Mouse (Mus musculus): Measurements from ENCODE around the gene Taf6. TPM values are rescaled to one million over a fixed set of nuclear protein-coding genes. Genes with fewer than 3 reads are reported as not detected.
"Not testable (repeated sequence)": the region's sequence is repeated elsewhere in the genome, so short reads cannot be mapped to it uniquely, and the experiment has no call there.

The Taf6 gene
- 62.5 and 70.0 TPM in 2 replicates for polyA plus RNA-seq (2015; fragmentation: Nextera tagmentation; extraction: Ambion mirVana)

- no peaks in the 10 kb centered on the region for H3K9me3 ChIP-seq (replicated peaks)
- H3K27me3 ChIP-seq (replicated peaks): no peaks in the 10 kb centered on the region
- H3K4me3 ChIP-seq (replicated peaks): peak within 1 kb of the TSS; percentile 82
- peaks cover 32% of the 10 kb centered on the region for H3K36me3 ChIP-seq
- peaks cover 21% of the 10 kb centered on the region for H3K4me1 ChIP-seq
- peak within 1 kb of the TSS; percentile 86 for H3K27ac ChIP-seq (replicated peaks)
- peak within 1 kb of the TSS; percentile 86 for H3K4me2 ChIP-seq
- under 1% methylated on average over 31 of the region's 31 CpGs for WGBS
- H3K9ac ChIP-seq (replicated peaks): peak within 1 kb of the TSS; percentile 81
- peak; percentile 84 for ATAC-seq (ENCODE audit: low FRiP score)
These were observed at the start of gene Taf6, which contains the start of gene Cnpy4 for GRCm38 (mm10) chr5:138186950-138187638. TSS of gene Taf6 (minus strand) at chr5:138187451. TSS of gene Cnpy4 (plus strand) at chr5:138187485.

GRCm38 (mm10) chr5:138234224-138234623 lies 47.0 kb upstream of the Taf6 start:
- no peaks in the 10 kb centered on the region for H3K36me3 ChIP-seq
- no peaks in the 10 kb centered on the region for H3K9me3 ChIP-seq (replicated peaks)
- H3K4me2 ChIP-seq: no peak overlapping the region
- H3K4me3 ChIP-seq (replicated peaks): no peak overlapping the region
- no peaks in the 10 kb centered on the region for H3K4me1 ChIP-seq
- no peak overlapping the region for H3K27ac ChIP-seq (replicated peaks)
- ATAC-seq (ENCODE audit: low FRiP score): no peak
- no peak overlapping the region for H3K9ac ChIP-seq (replicated peaks)
- no peaks in the 10 kb centered on the region for H3K27me3 ChIP-seq (replicated peaks)

- ATAC-seq (ENCODE audit: low FRiP score): no peak
These were observed 46.5 kb upstream of the Taf6 start for GRCm38 (mm10) chr5:138233778-138234177.

DNA sequence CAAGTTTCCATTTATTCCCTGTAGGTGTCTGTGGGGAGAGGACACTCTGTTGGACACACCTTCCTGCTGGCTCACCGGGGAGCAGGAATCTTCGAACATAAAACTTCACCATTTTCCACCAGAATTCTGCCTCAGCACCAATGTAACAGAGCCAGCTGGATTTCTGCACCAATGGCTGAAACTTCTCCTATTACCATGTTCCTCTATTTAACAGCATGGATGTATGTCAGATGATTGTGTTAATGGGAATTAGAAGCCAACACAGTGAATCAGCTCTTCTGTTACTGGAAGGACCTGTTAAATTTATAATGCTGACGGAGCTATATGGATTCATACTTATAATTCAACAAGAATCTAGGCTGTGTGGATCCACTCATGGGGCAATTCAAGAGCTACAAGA lies 42.3 kb upstream of the Taf6 start:
- Histone ChIP-seq H3K4me2 (no peak overlapping the region), H3K9me3 (replicated peaks) (no peaks in the 10 kb centered on the region), H3K4me1 (no peaks in the 10 kb centered on the region), H3K27me3 (replicated peaks) (no peaks in the 10 kb centered on the region), H3K4me3 (replicated peaks) (no peak overlapping the region), H3K9ac (replicated peaks) (no peak overlapping the region), H3K36me3 (no peaks in the 10 kb centered on the region), H3K27ac (replicated peaks) (no peak overlapping the region)
- ATAC-seq (ENCODE audit: low FRiP score): no peak
- WGBS: 94% methylated on average over 3 of the region's 3 CpGs

More at GRCm38 (mm10) chr5:138233778-138234177, 46.5 kb upstream of the Taf6 start:
- no peak overlapping the region for H3K9ac ChIP-seq (replicated peaks)
- H3K27ac ChIP-seq (replicated peaks): no peak overlapping the region
- no peaks in the 10 kb centered on the region for H3K36me3 ChIP-seq
- H3K9me3 ChIP-seq (replicated peaks): no peaks in the 10 kb centered on the region
- no peak overlapping the region for H3K4me2 ChIP-seq
- 89% methylated on average over 2 of the region's 2 CpGs for WGBS
- no peak overlapping the region for H3K4me3 ChIP-seq (replicated peaks)
- no peaks in the 10 kb centered on the region for H3K27me3 ChIP-seq (replicated peaks)
- H3K4me1 ChIP-seq: no peaks in the 10 kb centered on the region

DNA sequence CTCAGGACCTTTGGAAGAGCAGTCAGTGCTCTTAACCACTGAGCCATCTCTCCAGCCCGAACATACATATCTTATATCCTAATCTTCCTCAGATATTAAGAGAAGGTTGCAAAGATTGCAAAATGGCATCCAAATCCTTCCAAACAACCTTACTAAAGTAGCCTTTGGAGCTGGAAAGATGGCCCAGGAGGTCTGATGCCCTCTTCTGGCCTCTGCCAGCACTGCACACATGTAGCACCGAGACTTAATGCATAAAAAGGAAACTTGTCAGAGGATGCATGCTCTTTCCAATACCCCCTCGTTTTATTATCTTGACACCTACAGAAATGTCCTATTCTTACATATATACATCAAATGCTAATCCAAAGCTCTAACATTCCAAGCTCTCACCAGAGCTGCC lies 40.8 kb upstream of the Taf6 start:
- Histone ChIP-seq H3K4me1 (no peaks in the 10 kb centered on the region), H3K4me3 (replicated peaks) (no peak overlapping the region), H3K36me3 (no peaks in the 10 kb centered on the region), H3K27ac (replicated peaks) (no peak overlapping the region), H3K9me3 (replicated peaks) (no peaks in the 10 kb centered on the region), H3K27me3 (replicated peaks) (no peaks in the 10 kb centered on the region), H3K9ac (replicated peaks) (no peak overlapping the region), H3K4me2 (no peak overlapping the region)
- no peak for ATAC-seq (ENCODE audit: low FRiP score)
- WGBS: 62% methylated on average over 3 of the region's 3 CpGs

DNA sequence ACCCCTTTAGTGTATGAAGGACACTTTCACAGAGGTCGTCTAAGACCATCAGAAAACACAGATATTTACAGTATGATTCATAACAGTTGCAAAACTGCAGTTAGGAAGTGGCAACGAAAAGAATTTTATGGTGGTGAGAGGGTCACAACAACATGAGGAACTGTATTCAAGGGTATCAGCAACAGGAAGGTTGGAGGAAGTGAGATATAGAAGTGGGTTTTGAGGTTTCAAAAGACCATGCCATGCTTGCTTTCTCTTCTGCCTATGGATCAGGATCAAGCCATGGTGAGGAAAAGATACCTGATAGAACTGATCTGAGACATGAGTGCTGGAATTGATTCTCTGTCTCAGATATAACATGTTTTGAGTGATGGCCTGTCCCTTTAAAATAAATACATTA lies 40.1 kb upstream of the Taf6 start:
- H3K9me3 ChIP-seq (replicated peaks): no peaks in the 10 kb centered on the region
- H3K27me3 ChIP-seq (replicated peaks): no peaks in the 10 kb centered on the region
- H3K9ac ChIP-seq (replicated peaks): no peak overlapping the region
- H3K4me2 ChIP-seq: no peak overlapping the region
- ATAC-seq (ENCODE audit: low FRiP score): no peak
- no peaks in the 10 kb centered on the region for H3K36me3 ChIP-seq
- WGBS: 82% methylated on average over 2 of the region's 2 CpGs
- H3K4me3 ChIP-seq (replicated peaks): no peak overlapping the region
- H3K4me1 ChIP-seq: no peaks in the 10 kb centered on the region
- no peak overlapping the region for H3K27ac ChIP-seq (replicated peaks)

GRCm38 (mm10) chr5:138226491-138226890 lies 39.2 kb upstream of the Taf6 start:
- Histone ChIP-seq H3K4me3 (replicated peaks) (no peak overlapping the region), H3K9me3 (replicated peaks) (no peaks in the 10 kb centered on the region), H3K27me3 (replicated peaks) (no peaks in the 10 kb centered on the region), H3K4me1 (no peaks in the 10 kb centered on the region), H3K36me3 (no peaks in the 10 kb centered on the region), H3K4me2 (no peak overlapping the region), H3K9ac (replicated peaks) (no peak overlapping the region), H3K27ac (replicated peaks) (no peak overlapping the region)
- ATAC-seq (ENCODE audit: low FRiP score): no peak
- WGBS: 83% methylated on average over 4 of the region's 4 CpGs

- Histone ChIP-seq H3K27me3 (replicated peaks) (no peaks in the 10 kb centered on the region), H3K9me3 (replicated peaks) (no peaks in the 10 kb centered on the region), H3K27ac (replicated peaks) (no peak within 1 kb of the TSS), H3K4me2 (no peak within 1 kb of the TSS), H3K36me3 (no peaks in the 10 kb centered on the region), H3K4me3 (replicated peaks) (no peak within 1 kb of the TSS), H3K4me1 (no peaks in the 10 kb centered on the region), H3K9ac (replicated peaks) (no peak within 1 kb of the TSS)
- 52% methylated on average over 2 of the region's 2 CpGs for WGBS
- no peak for ATAC-seq (ENCODE audit: low FRiP score)
These were observed 38.4 kb upstream of the Taf6 start, which contains the start of gene Nxpe5 for GRCm38 (mm10) chr5:138225700-138226099. TSS of gene Nxpe5 (plus strand) at chr5:138225898.

DNA sequence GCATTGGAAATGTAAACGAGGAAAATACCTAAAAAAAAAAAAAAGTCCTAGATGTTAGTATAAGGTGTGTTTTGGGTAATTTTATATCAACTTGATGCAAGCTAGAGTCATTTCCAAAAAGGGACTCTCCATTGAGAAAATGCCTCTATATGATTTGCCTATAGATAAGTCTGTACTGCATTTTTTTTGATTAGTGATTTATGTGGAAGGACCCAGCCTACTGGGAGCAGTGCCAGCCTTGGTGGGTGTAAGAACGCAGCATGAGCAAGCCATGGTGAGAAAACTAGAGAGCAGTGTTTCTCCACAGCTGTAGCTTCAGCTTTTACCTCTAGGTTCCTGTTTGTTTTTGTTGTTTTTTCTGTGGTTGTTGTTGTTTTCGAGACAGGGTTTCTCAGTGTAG lies 36.0 kb upstream of the Taf6 start:
- H3K27ac ChIP-seq (replicated peaks): no peak overlapping the region
- no peak overlapping the region for H3K9ac ChIP-seq (replicated peaks)
- 60% methylated on average over 3 of the region's 3 CpGs for WGBS
- H3K27me3 ChIP-seq (replicated peaks): no peaks in the 10 kb centered on the region
- H3K36me3 ChIP-seq: no peaks in the 10 kb centered on the region
- H3K4me1 ChIP-seq: no peaks in the 10 kb centered on the region
- no peak for ATAC-seq (ENCODE audit: low FRiP score)
- H3K9me3 ChIP-seq (replicated peaks): no peaks in the 10 kb centered on the region
- H3K4me3 ChIP-seq (replicated peaks): no peak overlapping the region
- H3K4me2 ChIP-seq: no peak overlapping the region

- no peaks in the 10 kb centered on the region for H3K36me3 ChIP-seq
- no peaks in the 10 kb centered on the region for H3K27me3 ChIP-seq (replicated peaks)
- no peak overlapping the region for H3K9ac ChIP-seq (replicated peaks)
- H3K4me3 ChIP-seq (replicated peaks): no peak overlapping the region
- WGBS: 24% methylated on average over 4 of the region's 4 CpGs
- no peaks in the 10 kb centered on the region for H3K9me3 ChIP-seq (replicated peaks)
- H3K27ac ChIP-seq (replicated peaks): no peak overlapping the region
- no peak for ATAC-seq (ENCODE audit: low FRiP score)
- no peaks in the 10 kb centered on the region for H3K4me1 ChIP-seq
- H3K4me2 ChIP-seq: no peak overlapping the region
These were observed 34.9 kb upstream of the Taf6 start for GRCm38 (mm10) chr5:138222111-138222510.

- no peak overlapping the region for H3K4me3 ChIP-seq (replicated peaks)
- H3K27me3 ChIP-seq (replicated peaks): no peaks in the 10 kb centered on the region
- H3K4me2 ChIP-seq: no peak overlapping the region
- WGBS: 76% methylated on average over 2 of the region's 2 CpGs
- no peak overlapping the region for H3K27ac ChIP-seq (replicated peaks)
- no peaks in the 10 kb centered on the region for H3K36me3 ChIP-seq
- H3K9ac ChIP-seq (replicated peaks): no peak overlapping the region
- H3K4me1 ChIP-seq: no peaks in the 10 kb centered on the region
- no peaks in the 10 kb centered on the region for H3K9me3 ChIP-seq (replicated peaks)
- ATAC-seq (ENCODE audit: low FRiP score): no peak
These were observed 32.6 kb upstream of the Taf6 start for GRCm38 (mm10) chr5:138219864-138220263.

GRCm38 (mm10) chr5:138216632-138217031 lies 29.4 kb upstream of the Taf6 start:
- H3K36me3 ChIP-seq; H3K27me3 ChIP-seq (replicated peaks); ATAC-seq (ENCODE audit: low FRiP score); H3K4me3 ChIP-seq (replicated peaks); H3K4me1 ChIP-seq; H3K4me2 ChIP-seq; H3K9me3 ChIP-seq (replicated peaks); H3K27ac ChIP-seq (replicated peaks); H3K9ac ChIP-seq (replicated peaks): not testable (repeated sequence)
- WGBS: 95% methylated on average over 13 of the region's 13 CpGs

Data from neural tube, embryonic 15.5 days (tissue).